Comparison of ENCODE assay signal across 22 mouse cellular contexts in the genomic region with DNA sequence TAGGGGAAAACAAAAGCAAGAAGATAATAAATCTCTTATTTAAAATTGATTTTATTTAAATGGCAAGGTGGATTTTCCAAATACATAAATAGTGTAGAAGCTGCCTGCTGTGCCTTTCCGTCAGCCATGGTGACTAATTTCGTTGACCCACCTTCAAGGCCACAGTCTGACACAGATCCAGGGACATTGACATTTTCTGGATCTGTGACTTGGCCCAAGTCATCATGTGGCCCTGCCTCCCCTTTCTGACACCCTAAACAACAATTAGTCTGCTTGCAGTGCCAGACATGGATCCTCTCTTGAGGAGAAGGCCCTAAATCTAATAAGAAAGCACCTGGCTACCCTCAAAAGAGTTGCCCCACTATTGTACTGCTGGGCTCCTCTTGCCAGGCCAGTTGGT.
A peak's percentile ranks its signal among the peaks of the same experiment; 100 is the strongest.
DNase-seq lines count a peak whose midpoint lies in the region.
"Had no signal": no experiment of that assay in that cellular context is flagged by ENCODE, and none has a peak within 500 bp of the region (broad histone marks: within the 10 kb centered on the region; RNA-seq: fewer than 3 reads in every experiment).

No protein-coding gene starts in this region.

- WGBS in hindbrain, embryonic 10.5 days: 90% methylated on average over 2 of the region's 2 CpGs

- H3K36me3 ChIP-seq in hindbrain, embryonic 10.5 days: no peaks in the 10 kb centered on the region
- H3K36me3 ChIP-seq: forebrain, embryonic 10.5 days; heart, embryonic 12.5 days; heart, embryonic 15.5 days had no signal

- peak; percentile 70 to 84 for DNase-seq in adrenal gland, adult (ENCODE audit: inconsistent age in 2 of 2, low spot score in 1 of 2)
- DNase-seq in adrenal gland, postnatal 4 days (ENCODE audit: low spot score in 2 of 2): no peak
- DNase-seq in adrenal gland, adult 8-10 months: peak; percentile 59
- DNase-seq in adrenal gland, postnatal 25 days: peak; percentile 21
- no peak for DNase-seq in lung, postnatal 10 days
- DNase-seq in hindbrain, embryonic 10.5 days (ENCODE audit: low spot score): no peak
- DNase-seq: cerebellum, adult 11-12 months; cerebellum, adult 8-10 months; cerebellum, postnatal 10 days; cerebellum, postnatal 36 days; gastrocnemius, postnatal 10 days; gastrocnemius, postnatal 36 days; heart, postnatal 10 days; heart, postnatal 36 days; kidney, adult 18-20 months had no signal

- peaks cover 17% of the 10 kb centered on the region for H3K4me1 ChIP-seq in hindbrain, embryonic 10.5 days (replicated peaks)
- H3K4me1 ChIP-seq: forebrain, embryonic 10.5 days; heart, embryonic 12.5 days; heart, embryonic 15.5 days had no signal

- H3K27ac ChIP-seq in hindbrain, embryonic 10.5 days: no peak overlapping the region
- H3K27ac ChIP-seq: forebrain, embryonic 10.5 days; forebrain, embryonic 13.5 days; heart, embryonic 15.5 days; hindbrain, embryonic 14.5 days; hindbrain, postnatal 0 days had no signal

- H3K27me3 ChIP-seq in hindbrain, embryonic 10.5 days (ENCODE audit: insufficient read depth, poor library complexity, severe bottlenecking): no peaks in the 10 kb centered on the region
- H3K27me3 ChIP-seq: forebrain, embryonic 13.5 days; heart, embryonic 12.5 days; heart, embryonic 15.5 days; Patski had no signal

- H3K4me3 ChIP-seq in hindbrain, embryonic 10.5 days: no peak overlapping the region
- H3K4me3 ChIP-seq: forebrain, embryonic 10.5 days; forebrain, embryonic 13.5 days; heart, embryonic 12.5 days; heart, embryonic 15.5 days had no signal

- no peaks in the 10 kb centered on the region for H3K9me3 ChIP-seq in hindbrain, embryonic 10.5 days
- H3K9me3 ChIP-seq: forebrain, embryonic 10.5 days; forebrain, embryonic 13.5 days; heart, embryonic 12.5 days; heart, embryonic 15.5 days had no signal

Comparison
In these comparisons a context has a peak if more than half of its experiments do, and no peak if none do; other contexts are left out.
1. DNase-seq: peak in adrenal gland, adult (2 of 2), adrenal gland, adult 8-10 months (single experiment) and adrenal gland, postnatal 25 days (single experiment); none in adrenal gland, postnatal 4 days (0 of 2), lung, postnatal 10 days (single experiment) and hindbrain, embryonic 10.5 days (single experiment).